Mouse (Mus musculus) heart, postnatal 0 days (tissue): ENCODE data around the gene Myo6.

Experiments used
- CTCF ChIP-seq: IDR thresholded peaks from 2 replicates; pipeline ENCODE4 v1.5.1; 2016; ENCODE audit warnings: antibody characterized with exemption, control low read depth, low read depth
- EP300 ChIP-seq: IDR thresholded peaks from 2 replicates; pipeline ENCODE4 v1.6.1; 2016; ENCODE audit warnings: antibody characterized with exemption, low read depth

- TF ChIP-seq CTCF (no peak), EP300 (no peak)
Measured at GRCm38 (mm10) chr9:80202374-80203060, 37.7 kb downstream of the Myo6 start.
